ENCODE assay signal across 8 mouse cellular contexts in genomic region chr13:113409941-113410340, GRCm38 (mm10).
DNase-seq lines count a peak whose midpoint lies in the region; ATAC-seq and TF ChIP-seq lines count a peak whose summit lies in the region.

No protein-coding gene starts in this region.

- no peak for ATAC-seq in neural tube, embryonic 11.5 days (ENCODE audit: insufficient read depth, low FRiP score, low TSS enrichment)

- H3K27ac ChIP-seq in cerebellum, adult 2 months (ENCODE audit: insufficient read depth, low read length), result no peak overlapping the region
- H3K27ac ChIP-seq in neural tube, embryonic 11.5 days (ENCODE audit: low read depth, low read length), result no peak overlapping the region

- H3K36me3 ChIP-seq in neural tube, embryonic 11.5 days (ENCODE audit: control insufficient read depth, insufficient read depth, low read length), result no peaks in the 10 kb centered on the region

- H3K9me3 ChIP-seq in neural tube, embryonic 11.5 days (ENCODE audit: control insufficient read depth, low read length), result no peaks in the 10 kb centered on the region

- DNase-seq in brain, adult 2 months (ENCODE audit: low read depth, low spot score), result peak; percentile 93
- DNase-seq in cerebellum, adult 2 months, result peak; percentile 84 to 90
- peak; percentile 67 for DNase-seq in forelimb bud, embryonic 11.5 days (ENCODE audit: low read depth, low spot score)
- peak; percentile 16 to 48 for DNase-seq in layer of hippocampus, postnatal 10 days (ENCODE audit: low spot score in 2 of 2)
- peak; percentile 69 for DNase-seq in neural tube, embryonic 11.5 days (ENCODE audit: low spot score)
- DNase-seq in spleen, postnatal 36 days (ENCODE audit: low spot score in 2 of 2), result no peak
- no peak for DNase-seq in gastrocnemius, postnatal 25 days
- DNase-seq in gastrocnemius, adult 8-10 months (ENCODE audit: low spot score in 2 of 2), result no peak

- no peak overlapping the region for H3K4me2 ChIP-seq in neural tube, embryonic 11.5 days (ENCODE audit: low read depth)

- H3K4me3 ChIP-seq in cerebellum, adult 2 months (replicated peaks; ENCODE audit: insufficient read depth, low read depth, low read length), result peak overlapping the region; percentile 11
- no peak overlapping the region for H3K4me3 ChIP-seq in neural tube, embryonic 11.5 days (ENCODE audit: low read depth, low read length)

- H3K9ac ChIP-seq in neural tube, embryonic 11.5 days (ENCODE audit: low read length), result no peak overlapping the region

- TF ChIP-seq CTCF in cerebellum, adult 2 months (IDR thresholded peaks at IDR 0.05; ENCODE audit: borderline replicate concordance, insufficient read depth, low read depth, low read length), result peak; percentile 35; the same call in 1 of the 2 replicates

- TF ChIP-seq POLR2A in cerebellum, adult 2 months (IDR thresholded peaks at IDR 0.05; ENCODE audit: borderline replicate concordance, insufficient read depth, low read length), result no peak

- peaks cover 8% of the 10 kb centered on the region; the same call in 1 of the 2 replicates for H3K4me1 ChIP-seq in cerebellum, adult 2 months (ENCODE audit: control insufficient read depth, insufficient read depth, low read length)
- no peaks in the 10 kb centered on the region for H3K4me1 ChIP-seq in neural tube, embryonic 11.5 days (ENCODE audit: control insufficient read depth, insufficient read depth, low read length)

- no peaks in the 10 kb centered on the region for H3K27me3 ChIP-seq in cerebellum, adult 2 months (ENCODE audit: control insufficient read depth, insufficient read depth, low read length)
- H3K27me3 ChIP-seq in neural tube, embryonic 11.5 days (ENCODE audit: control insufficient read depth, insufficient read depth, low read length), result no peaks in the 10 kb centered on the region

- 4% methylated on average over 12 of the region's 12 CpGs for WGBS in cerebellum, adult 2 months
- 30% methylated on average over 12 of the region's 12 CpGs for WGBS in neural tube, embryonic 11.5 days

Comparison
In these comparisons a context has a peak if more than half of its experiments do, and no peak if none do; other contexts are left out.
1. DNase-seq: peak in brain, adult 2 months (single experiment), cerebellum, adult 2 months (2 of 2), forelimb bud, embryonic 11.5 days (single experiment), layer of hippocampus, postnatal 10 days (2 of 2) and neural tube, embryonic 11.5 days (single experiment); none in spleen, postnatal 36 days (0 of 2), gastrocnemius, postnatal 25 days (single experiment) and gastrocnemius, adult 8-10 months (0 of 2).